Mouse (Mus musculus) small intestine, adult 2 months (tissue): ENCODE data around the gene Itgb3.

Experiments used
- CTCF ChIP-seq: fragments of 200-500 bp; IDR thresholded peaks from 2 replicates; pipeline ENCODE4 v1.5.1; 2012; ENCODE audit warnings: low read depth, mild to moderate bottlenecking, control low read depth, inconsistent platforms, low read length, moderate library complexity, mixed read lengths; ENCODE audit not compliant: insufficient replicate concordance, insufficient read length; ENCODE audit errors: extremely low read depth
- POLR2A ChIP-seq: fragments of 200-500 bp; IDR thresholded peaks from 2 replicates; pipeline ENCODE4 v1.6.1; 2012; ENCODE audit warnings: low read depth, mild to moderate bottlenecking, control low read depth, inconsistent platforms, low read length, moderate library complexity

- no peak for TF ChIP-seq CTCF
- no peak for TF ChIP-seq POLR2A
Observed at GRCm38 (mm10) chr11:104643236-104643635, 35.4 kb downstream of the Itgb3 start.
